Mouse (Mus musculus) liver, adult 10 weeks (tissue): ENCODE results near the gene Slc5a2. TPM values are rescaled to one million over a fixed set of nuclear protein-coding genes. Genes with fewer than 3 reads are reported as not detected.

ENCODE experiments used
- polyA plus RNA-seq: library from polyadenylated mRNA; stranded (reverse); fragments of 350-450 nt; fragmentation: Illumina TruSeq; extraction: RNeasy Lipid Tissue Mini Kit (QIAGEN cat#74804); gene quantifications from one replicate; pipeline ENCODE4 v1.2.3, GENCODE M21; 2014; ENCODE audit warnings: low read depth, low replicate concordance

Slc5a2 gene
- polyA plus RNA-seq: not detected

DNA sequence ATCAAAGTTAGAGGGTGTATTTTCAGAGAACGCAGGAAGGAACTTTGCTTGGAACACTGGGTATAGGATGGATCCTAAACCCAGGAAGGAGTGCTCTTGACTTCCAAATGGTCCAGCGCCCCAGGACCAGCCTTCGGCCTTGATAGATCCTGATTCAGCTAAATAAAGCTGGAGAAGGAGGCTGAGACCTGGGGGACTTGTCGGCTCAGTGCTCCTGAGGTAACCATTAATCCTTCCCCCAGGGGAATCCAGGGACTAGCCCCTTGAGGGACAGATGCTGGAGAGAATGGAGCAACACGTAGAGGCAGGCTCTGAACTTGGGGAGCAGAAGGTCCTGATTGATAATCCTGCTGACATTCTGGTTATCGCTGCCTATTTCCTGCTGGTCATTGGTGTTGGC lies at the start of gene Slc5a2:
Slc5a2 (plus strand) TSS at position 247 of the 400 bp plus-strand sequence.

GRCm38 (mm10) chr7:128236856-128237592 lies 28.4 kb upstream of the Slc5a2 start, which contains the start of gene Armc5:
TSS of gene Armc5 (plus strand) at chr7:128237342.

GRCm38 (mm10) chr7:128237927-128238778 lies 27.3 kb upstream of the Slc5a2 start, which contains the start of gene 9130023H24Rik:
TSS of gene 9130023H24Rik (minus strand) at chr7:128238031.

DNA sequence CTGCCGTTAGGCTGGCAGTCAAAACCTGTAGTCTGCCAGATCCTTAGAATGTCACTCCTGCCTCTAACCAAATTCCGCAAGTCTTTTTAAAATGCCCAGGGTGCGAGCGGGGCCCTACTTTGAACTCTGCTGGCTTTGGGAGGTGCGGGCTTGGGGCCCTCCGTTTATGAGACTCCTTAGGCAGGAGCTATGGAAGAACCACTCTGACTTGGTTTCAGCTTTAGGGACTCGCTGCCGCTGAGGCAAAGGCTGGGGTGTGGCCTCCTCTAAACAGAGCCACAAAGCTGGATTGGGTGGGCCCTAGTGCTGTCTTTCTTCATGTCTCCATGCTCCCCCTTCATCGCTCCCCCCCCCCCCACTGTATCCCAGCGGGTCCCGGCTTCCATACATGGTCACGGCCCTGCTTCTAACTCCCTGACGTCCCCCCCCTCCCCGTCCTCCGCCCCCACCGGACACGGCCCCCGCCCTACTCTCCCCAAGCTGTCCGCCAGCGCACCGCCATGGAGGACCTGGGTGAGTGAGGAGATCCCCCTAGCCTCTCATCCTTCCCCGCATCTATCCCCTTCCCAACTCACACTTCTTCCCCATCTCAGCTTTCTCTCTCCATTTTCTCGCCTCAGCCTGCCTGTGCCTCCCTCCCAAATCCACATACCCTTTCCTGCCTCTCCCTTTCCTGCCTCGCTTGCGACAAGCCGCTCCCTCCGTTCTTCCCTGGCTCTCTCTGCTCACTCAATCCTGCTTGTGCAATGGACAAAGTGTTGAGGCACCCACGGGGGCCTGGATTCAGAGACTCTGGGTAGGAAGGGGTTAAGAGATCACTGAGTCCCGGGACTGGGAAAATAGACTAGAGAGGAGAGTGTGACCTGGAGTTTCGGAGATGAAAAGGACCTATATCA lies 18.7 kb upstream of the Slc5a2 start, which contains the start of gene Tgfb1i1:
Tgfb1i1 (plus strand) TSS at position 317 of the 896 bp plus-strand sequence.

DNA sequence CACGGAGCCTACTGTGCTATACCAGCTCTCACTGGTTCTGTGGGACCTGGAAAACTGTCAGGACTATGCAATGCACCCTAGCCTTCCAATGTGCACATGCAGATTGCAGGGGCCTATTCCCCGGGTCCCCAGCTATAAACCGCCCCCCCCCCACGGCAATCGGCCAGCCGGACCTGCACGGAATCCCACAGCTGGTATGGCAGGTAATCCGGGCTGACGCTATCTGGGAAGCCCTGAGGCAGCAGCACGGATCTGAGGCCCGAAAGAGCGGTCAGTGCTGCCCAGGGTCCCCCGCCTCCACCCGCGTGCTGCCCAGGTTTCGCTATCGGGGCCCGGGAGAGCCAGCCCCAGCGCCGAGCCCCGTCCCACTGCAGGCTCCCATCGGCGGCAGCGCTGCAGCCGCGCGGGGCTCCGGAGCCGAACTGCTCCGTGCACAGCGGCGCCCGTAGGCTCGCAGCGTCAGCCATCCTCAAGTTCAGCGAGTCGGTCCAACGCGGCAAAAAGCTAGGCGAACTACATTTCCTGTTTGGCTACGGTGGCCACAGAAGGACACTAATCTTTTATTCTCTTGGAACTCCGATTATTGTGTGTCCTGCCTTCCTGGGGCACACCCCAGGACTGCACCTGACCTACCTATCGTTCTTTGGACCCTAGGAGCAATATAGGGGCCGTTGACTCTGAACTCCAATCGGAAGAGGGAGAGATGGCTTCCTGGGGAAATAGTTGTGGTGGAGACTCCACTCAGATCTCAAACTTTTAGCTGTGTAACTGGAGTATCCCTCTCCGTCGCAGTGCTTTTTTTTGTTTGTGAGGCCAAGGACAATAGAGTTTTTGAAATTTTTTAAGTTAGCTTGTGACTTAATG lies 32.4 kb downstream of the Slc5a2 start, which contains the start of gene BC017158:
BC017158 (minus strand) TSS at position 554 of the 864 bp plus-strand sequence.

Other genes with a start within 250 kb of the Slc5a2 start
- gene Itgam, start 203.0 kb upstream of the Slc5a2 start, polyA plus RNA-seq: 0.42 TPM
- gene Gm49368, start 203.0 kb upstream of the Slc5a2 start, polyA plus RNA-seq: not detected
- gene Itgax, start 136.1 kb upstream of the Slc5a2 start, polyA plus RNA-seq: 0.29 TPM
- gene Itgad, start 111.3 kb upstream of the Slc5a2 start, polyA plus RNA-seq: not detected
- gene Cox6a2, start 59.3 kb upstream of the Slc5a2 start, polyA plus RNA-seq: not detected
- 0.13 TPM for gene Armc5, start 28.3 kb upstream of the Slc5a2 start, polyA plus RNA-seq
- 2.1 TPM for gene 9130023H24Rik, start 27.6 kb upstream of the Slc5a2 start, polyA plus RNA-seq
- 0.40 TPM for gene Tgfb1i1, start 18.8 kb upstream of the Slc5a2 start, polyA plus RNA-seq
- gene BC017158, start 32.5 kb downstream of the Slc5a2 start, polyA plus RNA-seq: 3.4 TPM
- 3.2 TPM for gene Rgs10, start 153.1 kb downstream of the Slc5a2 start, polyA plus RNA-seq
- gene Tial1, start 196.1 kb downstream of the Slc5a2 start, polyA plus RNA-seq: 106 TPM